Mouse (Mus musculus) liver, embryonic 14.5 days (tissue): ENCODE measurements around the gene Vmn1r176.

Experiments used
- CTCF ChIP-seq: IDR thresholded peaks from 2 replicates; pipeline ENCODE4 v1.5.1; 2016; ENCODE audit warnings: antibody characterized with exemption, low read depth, control low read depth
- EP300 ChIP-seq: IDR thresholded peaks from 2 replicates; pipeline ENCODE4 v1.6.1; 2016; ENCODE audit warnings: antibody characterized with exemption, low read depth

- TF ChIP-seq CTCF (no peak), EP300 (no peak)
Observed at GRCm38 (mm10) chr7:23784526-23784925, 52.6 kb downstream of the Vmn1r176 start.
